Mouse (Mus musculus) cortical plate, adult 2 months (tissue): ENCODE data around the gene Gm17545.

Experiments
- CTCF ChIP-seq: fragments of 200-500 bp; IDR thresholded peaks from 2 replicates; pipeline ENCODE4 v1.5.1; 2011; ENCODE audit warnings: mild to moderate bottlenecking, control low read depth, low read length; ENCODE audit not compliant: insufficient read depth; ENCODE audit errors: extremely low read depth
- POLR2A ChIP-seq: fragments of 200-500 bp; IDR thresholded peaks from 2 replicates; pipeline ENCODE4 v1.6.1; 2011; ENCODE audit warnings: mild to moderate bottlenecking, low read length, control low read depth; ENCODE audit not compliant: insufficient read depth; ENCODE audit errors: extremely low read depth

- TF ChIP-seq CTCF (no peak), POLR2A (no peak)
Observed at GRCm38 (mm10) chr9:22466212-22466611, 12.1 kb downstream of the Gm17545 start.
